Mouse (Mus musculus) liver, postnatal 0 days (tissue): Measurements from ENCODE around the gene Serping1. TPM values are rescaled to one million over a fixed set of nuclear protein-coding genes. Genes with fewer than 3 reads are reported as not detected.

ENCODE experiments used
- ATAC-seq: fragments of 200-750 bp; cut with Nextera tagmentation; 2 replicates; pipeline ENCODE4 v1.8.0; 2017; ENCODE audit warnings: mild to moderate bottlenecking, moderate library complexity
- DNase-seq: peaks from one replicate; pipeline ENCODE4 v3.0.0-alpha.2; 2016
- H3K27ac ChIP-seq: fragments of 300-500 bp; sonication (generic); 2 replicates; pipeline ENCODE4 v1.5.1; 2014; ENCODE audit warnings: antibody characterized with exemption, moderate library complexity, mild to moderate bottlenecking, low read depth
- H3K27me3 ChIP-seq: fragments of 300-500 bp; sonication (generic); 2 replicates; pipeline ENCODE4 v1.6.1; 2014; ENCODE audit warnings: low read length, control low read depth, mixed read lengths; ENCODE audit not compliant: insufficient read depth
- H3K36me3 ChIP-seq: fragments of 300-500 bp; sonication (generic); replicated peaks from 2 replicates; pipeline ENCODE4 v1.6.1; 2014; ENCODE audit warnings: mild to moderate bottlenecking, control low read depth, low read length, moderate library complexity, mixed read lengths; ENCODE audit not compliant: insufficient read depth
- H3K4me1 ChIP-seq: fragments of 300-500 bp; sonication (generic); 2 replicates; pipeline ENCODE4 v1.6.1; 2014; ENCODE audit warnings: antibody characterized with exemption, mild to moderate bottlenecking, control low read depth; ENCODE audit not compliant: insufficient read depth
- H3K4me2 ChIP-seq: fragments of 300-500 bp; sonication (generic); 2 replicates; pipeline ENCODE4 v1.6.1; 2014; ENCODE audit warnings: low read depth, mild to moderate bottlenecking, low read length, moderate library complexity, mixed read lengths
- H3K4me3 ChIP-seq: fragments of 300-500 bp; sonication (generic); 2 replicates; pipeline ENCODE4 v1.5.1; 2014; ENCODE audit warnings: low read depth, low read length
- H3K9ac ChIP-seq: fragments of 300-500 bp; sonication (generic); replicated peaks from 2 replicates; pipeline ENCODE4 v1.6.1; 2014; ENCODE audit warnings: mild to moderate bottlenecking, moderate library complexity
- H3K9me3 ChIP-seq: fragments of 300-500 bp; sonication (generic); 2 replicates; pipeline ENCODE4 v1.6.1; 2016; ENCODE audit warnings: mild to moderate bottlenecking, control low read depth, low read length, mixed read lengths
- CTCF ChIP-seq: sonication (generic); IDR thresholded peaks from 2 replicates; pipeline ENCODE4 v1.5.1; 2016; ENCODE audit warnings: antibody characterized with exemption, low read depth
- EP300 ChIP-seq: IDR thresholded peaks from 2 replicates; pipeline ENCODE4 v1.6.1; 2016; ENCODE audit warnings: antibody characterized with exemption, low read depth, mild to moderate bottlenecking
- WGBS: fragments of 180-500 bp; shearing (Covaris S2); extraction: QIAGEN DNeasy Blood & Tissue Kit; methylation state at CpG from one replicate; pipeline ENCODE4 v1.1.7; 2014; ENCODE audit not compliant: insufficient replicate concordance; 5-methylcytosine and 5-hydroxymethylcytosine counted together
- polyA plus RNA-seq: library from polyadenylated mRNA; unstranded; fragments of >200 nt; fragmentation: Nextera tagmentation; extraction: Ambion mirVana; gene quantifications from 2 replicates; pipeline ENCODE4 v1.2.1, GENCODE M21; 2015

The Serping1 gene
- polyA plus RNA-seq, 1 experiment from 2014 or later, result 344 TPM

GRCm38 (mm10) chr2:84799041-84799561, 23.9 kb upstream of the Serping1 start:
- peaks cover 2% of the 10 kb centered on the region; the same call in 1 of the 2 replicates for H3K9me3 ChIP-seq
- H3K4me2 ChIP-seq, result peak overlapping the region; percentile 98
- WGBS, result 0% methylated on average over 16 of the region's 16 CpGs
- ATAC-seq (peak; percentile 61), DNase-seq (peak; percentile 77)
- H3K27me3 ChIP-seq, result no peaks in the 10 kb centered on the region
- H3K36me3 ChIP-seq, result peaks cover 17% of the 10 kb centered on the region
- H3K27ac ChIP-seq, result peak overlapping the region; percentile 98
- peak overlapping the region; percentile 84 for H3K9ac ChIP-seq
- H3K4me3 ChIP-seq, result peak overlapping the region; percentile 92
- TF ChIP-seq EP300 (peak; percentile 60; the same call in 1 of the 2 replicates), CTCF (peak; percentile 89)
- H3K4me1 ChIP-seq, result peaks cover 21% of the 10 kb centered on the region

DNA sequence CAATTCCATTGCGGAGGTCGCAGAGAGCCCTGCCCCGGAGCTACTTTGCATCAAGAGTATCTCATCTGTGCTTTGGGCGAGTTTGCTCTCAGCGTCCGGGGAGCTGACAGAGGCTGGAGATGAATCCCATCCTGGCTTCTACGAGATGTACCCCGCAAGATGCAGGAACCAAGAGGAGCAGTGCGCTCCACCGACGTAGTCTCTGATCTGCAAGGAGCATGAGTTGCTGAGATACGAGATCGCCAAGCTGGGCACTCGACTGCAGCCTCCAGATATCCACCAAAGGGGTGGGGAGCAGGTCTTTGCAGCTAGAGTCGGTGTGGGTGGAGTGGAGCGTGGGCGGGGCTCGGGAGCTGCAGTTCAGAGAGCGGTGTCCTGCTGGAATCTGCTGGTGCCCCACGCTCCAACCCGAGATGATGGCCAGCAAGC, 23.3 kb upstream of the Serping1 start, which contains the start of gene Ube2l6:
Ube2l6 (plus strand) TSS at position 336 of the 429 bp plus-strand sequence.
- Histone ChIP-seq H3K9ac (peak within 1 kb of the TSS; percentile 84), H3K27me3 (no peaks in the 10 kb centered on the region), H3K4me2 (peak within 1 kb of the TSS; percentile 98), H3K36me3 (peaks cover 11% of the 10 kb centered on the region), H3K9me3 (peaks cover 2% of the 10 kb centered on the region; the same call in 1 of the 2 replicates), H3K4me1 (peaks cover 26% of the 10 kb centered on the region), H3K4me3 (peak within 1 kb of the TSS; percentile 92), H3K27ac (peak within 1 kb of the TSS; percentile 98)
- DNase-seq, result peak; percentile 91
- WGBS, result 1% methylated on average over 21 of the region's 21 CpGs
- ATAC-seq, result peak; percentile 79
- peak; percentile 94 for TF ChIP-seq EP300
- no peak; the same call in 1 of the 2 replicates for TF ChIP-seq CTCF

DNA sequence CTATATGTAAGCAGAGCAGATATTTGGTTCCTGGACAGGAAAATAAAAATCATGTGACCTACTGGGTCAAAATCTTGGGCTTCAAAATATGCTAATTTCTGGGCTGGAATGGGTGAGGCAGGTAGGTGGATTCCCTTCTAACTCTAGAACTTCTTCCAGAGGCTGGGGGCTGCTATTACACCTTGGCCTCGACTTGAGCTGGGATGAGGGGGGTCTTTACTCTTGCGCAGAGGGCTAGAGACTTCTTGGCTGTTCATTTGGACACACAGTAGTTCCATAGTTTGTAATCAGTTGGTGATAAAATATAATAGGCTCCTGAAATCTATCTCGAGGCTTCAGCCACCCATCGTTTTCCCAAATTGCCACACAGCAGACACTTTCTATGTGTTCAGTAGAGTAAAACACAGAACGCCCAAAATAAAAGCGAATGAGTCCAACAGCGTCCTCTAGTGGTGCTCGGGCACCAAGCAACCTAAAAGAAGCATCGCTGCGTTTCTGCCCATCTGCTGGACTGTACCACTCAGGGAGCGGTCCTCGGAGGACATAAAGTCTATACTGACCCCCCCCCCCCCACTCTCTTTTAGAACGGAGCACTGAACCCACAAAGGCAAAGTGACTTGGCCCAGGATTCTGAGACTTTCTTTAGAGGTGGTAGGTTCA, 22.7 kb upstream of the Serping1 start:
- H3K4me3 ChIP-seq, result peak overlapping the region; percentile 92
- WGBS, result 11% methylated on average over 13 of the region's 13 CpGs
- peak overlapping the region; percentile 98 for H3K4me2 ChIP-seq
- H3K4me1 ChIP-seq, result peaks cover 26% of the 10 kb centered on the region
- H3K9ac ChIP-seq, result peak overlapping the region; percentile 84
- TF ChIP-seq CTCF (peak; percentile 96), EP300 (no peak)
- H3K27ac ChIP-seq, result peak overlapping the region; percentile 98
- H3K36me3 ChIP-seq, result peaks cover 6% of the 10 kb centered on the region
- no peaks in the 10 kb centered on the region for H3K27me3 ChIP-seq
- DNase-seq, result peak; percentile 88
- H3K9me3 ChIP-seq, result peaks cover 2% of the 10 kb centered on the region; the same call in 1 of the 2 replicates
- peak; percentile 61 for ATAC-seq

DNA sequence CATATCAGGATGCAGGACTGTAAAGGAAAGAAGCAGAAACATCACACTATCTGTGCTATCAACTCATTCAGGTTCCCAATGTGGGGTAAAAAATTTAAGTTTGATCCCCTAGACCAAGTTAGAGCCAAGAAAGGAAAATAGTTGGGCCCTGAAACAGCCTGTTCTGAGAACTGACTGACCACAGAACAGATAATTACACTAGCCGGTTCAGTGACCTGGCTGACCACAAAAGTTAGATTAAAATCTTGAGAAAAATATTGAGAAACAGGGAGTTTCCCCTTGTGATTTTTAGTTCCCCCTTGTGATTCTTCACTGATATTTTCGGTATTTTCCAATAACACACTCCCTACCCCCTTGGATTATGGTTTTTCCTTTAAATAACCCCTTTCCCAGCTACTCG, 18.6 kb upstream of the Serping1 start:
- H3K4me2 ChIP-seq, result no peak overlapping the region
- H3K9me3 ChIP-seq, result peaks cover 2% of the 10 kb centered on the region; the same call in 1 of the 2 replicates
- H3K4me3 ChIP-seq, result no peak overlapping the region
- no peak for DNase-seq
- H3K27me3 ChIP-seq, result no peaks in the 10 kb centered on the region
- 66% methylated on average over 3 of the region's 3 CpGs for WGBS
- no peak overlapping the region for H3K9ac ChIP-seq
- ATAC-seq, result no peak
- H3K4me1 ChIP-seq, result peaks cover 12% of the 10 kb centered on the region
- H3K36me3 ChIP-seq, result no peaks in the 10 kb centered on the region
- H3K27ac ChIP-seq, result peak overlapping the region; percentile 23; the same call in 1 of the 2 replicates
- TF ChIP-seq CTCF (no peak), EP300 (no peak)

DNA sequence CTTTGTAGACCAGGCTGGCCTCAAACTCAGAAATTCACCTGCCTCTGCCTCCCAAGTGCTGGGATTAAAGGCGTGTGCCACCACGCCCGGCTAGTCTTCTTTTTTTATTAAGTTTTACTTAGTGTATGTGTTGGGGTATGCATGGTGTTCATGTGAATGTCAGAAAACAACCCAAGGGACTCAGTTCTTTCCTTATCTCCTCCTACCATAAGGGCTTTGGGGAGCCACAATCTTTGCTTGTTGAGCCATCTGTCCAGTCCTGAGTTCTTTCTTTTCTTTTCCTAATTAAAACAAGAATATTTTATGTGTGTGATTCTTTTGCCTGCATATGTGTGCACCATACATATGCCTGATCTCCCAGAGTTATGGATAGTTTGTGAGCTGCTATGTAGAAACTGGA, 17.9 kb upstream of the Serping1 start:
- ATAC-seq (peak; percentile 42), DNase-seq (no peak)
- Histone ChIP-seq H3K4me3 (no peak overlapping the region), H3K9ac (no peak overlapping the region), H3K27ac (peak overlapping the region; percentile 23; the same call in 1 of the 2 replicates), H3K9me3 (peaks cover 2% of the 10 kb centered on the region; the same call in 1 of the 2 replicates), H3K27me3 (no peaks in the 10 kb centered on the region), H3K4me2 (no peak overlapping the region), H3K36me3 (no peaks in the 10 kb centered on the region), H3K4me1 (peaks cover 12% of the 10 kb centered on the region)
- 65% methylated on average over 3 of the region's 3 CpGs for WGBS
- TF ChIP-seq EP300, result peak; percentile 89
- TF ChIP-seq CTCF, result no peak

GRCm38 (mm10) chr2:84792516-84792915, 17.3 kb upstream of the Serping1 start:
- Histone ChIP-seq H3K4me3 (no peak overlapping the region), H3K27me3 (no peaks in the 10 kb centered on the region), H3K27ac (no peak overlapping the region), H3K36me3 (no peaks in the 10 kb centered on the region), H3K4me1 (peaks cover 8% of the 10 kb centered on the region), H3K9me3 (peaks cover 2% of the 10 kb centered on the region; the same call in 1 of the 2 replicates), H3K9ac (no peak overlapping the region), H3K4me2 (peak overlapping the region; percentile 38; the same call in 1 of the 2 replicates)
- 58% methylated on average over 3 of the region's 3 CpGs for WGBS
- ATAC-seq (no peak), DNase-seq (no peak)
- TF ChIP-seq CTCF (no peak), EP300 (no peak)
